Mouse (Mus musculus) E14TG2a.4 (cell line): ENCODE data around the gene Tgfb1.

ENCODE experiments used
- CTCF ChIP-seq: conservative IDR thresholded peaks from 2 replicates; pipeline ENCODE4 v1.5.1; 2014; ENCODE audit warnings: low read length
- POU5F1 ChIP-seq: IDR thresholded peaks from 2 replicates; pipeline ENCODE4 v1.6.1; 2014; ENCODE audit warnings: low read length, borderline replicate concordance

DNA sequence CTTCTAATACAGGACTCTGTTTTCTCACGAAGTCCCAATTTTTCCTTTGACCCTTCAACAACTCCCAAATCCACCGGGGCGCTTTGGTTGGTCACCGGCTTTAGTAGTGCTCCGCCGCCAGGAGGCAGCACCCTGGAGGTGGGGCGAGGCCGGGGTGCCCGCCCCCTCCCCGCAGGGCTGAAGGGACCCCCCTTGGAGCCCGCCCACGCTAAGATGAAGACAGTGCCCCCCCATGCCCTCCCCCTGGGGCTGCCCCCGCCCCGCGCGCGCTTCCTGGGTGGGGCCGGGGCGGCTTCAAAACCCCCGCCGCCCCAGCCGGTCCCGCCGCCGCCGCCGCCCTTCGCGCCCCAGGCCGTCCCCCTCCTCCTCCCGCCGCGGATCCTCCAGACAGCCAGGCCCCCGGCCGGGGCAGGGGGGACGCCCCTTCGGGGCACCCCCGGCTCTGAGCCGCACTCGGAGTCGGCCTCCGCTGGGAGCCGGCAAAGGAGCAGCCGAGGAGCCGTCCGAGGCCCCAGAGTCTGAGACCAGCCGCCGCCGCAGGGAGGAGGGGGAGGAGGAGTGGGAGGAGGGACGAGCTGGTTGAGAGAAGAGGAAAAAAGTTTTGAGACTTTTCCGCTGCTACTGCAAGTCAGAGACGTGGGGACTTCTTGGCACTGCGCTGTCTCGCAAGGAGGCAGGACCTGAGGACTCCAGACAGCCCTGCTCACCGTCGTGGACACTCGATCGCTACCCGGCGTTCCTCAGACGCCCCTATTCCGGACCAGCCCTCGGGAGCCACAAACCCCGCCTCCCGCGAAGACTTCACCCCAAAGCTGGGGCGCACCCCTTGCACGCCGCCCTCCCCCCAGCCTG lies at the start of gene Tgfb1:
- peak; percentile 34; the same call in 1 of the 2 replicates for TF ChIP-seq CTCF
- TF ChIP-seq POU5F1 = no peak
